Mouse (Mus musculus) lung, postnatal 0 days (tissue): ENCODE results near the gene Mlycd.

Experiments used
- CTCF ChIP-seq: IDR thresholded peaks from 2 replicates; pipeline ENCODE4 v1.5.1; 2016; ENCODE audit warnings: antibody characterized with exemption, mild to moderate bottlenecking
- EP300 ChIP-seq: IDR thresholded peaks from 2 replicates; pipeline ENCODE4 v1.6.1; 2016; ENCODE audit warnings: antibody characterized with exemption, mild to moderate bottlenecking, control low read depth

DNA sequence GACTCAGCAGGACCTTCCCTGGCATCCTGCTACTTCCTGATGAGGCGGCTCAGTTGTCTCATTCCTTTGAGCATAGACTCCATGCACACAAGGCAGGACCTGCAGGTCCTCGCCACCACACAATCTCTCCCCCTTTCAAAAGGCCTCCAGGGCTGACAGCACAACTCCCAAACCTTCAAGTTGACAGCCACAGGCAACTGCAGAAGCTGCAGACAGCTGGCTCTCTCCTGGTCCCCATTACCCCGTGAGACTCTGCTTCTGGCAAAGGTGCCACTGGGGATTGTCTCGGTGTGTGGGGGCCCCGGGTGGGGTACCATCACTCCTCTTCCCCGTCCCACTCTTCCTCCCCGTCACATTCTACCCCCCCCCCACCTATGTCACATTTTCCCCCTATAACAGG, 25.6 kb downstream of the Mlycd start:
- no peak for TF ChIP-seq CTCF
- TF ChIP-seq EP300, result no peak
